Mouse (Mus musculus): ENCODE measurements at regions not wholly inside any gene's neighbourhood (a gene's known extent, or its start where the extent isn't known, plus 50 kb on each side); places are given as distances from the start of the nearest gene placed in this dataset.

GRCm38 (mm10) chr3:35496027-35496824 is 257.7 kb upstream of the Atp11b start:
- DNase-seq (ENCODE audit: inconsistent ontology term) = no peak

GRCm38 (mm10) chr3:35510314-35510713 is 243.6 kb upstream of the Atp11b start:
- DNase-seq (ENCODE audit: inconsistent ontology term) = no peak

GRCm38 (mm10) chr3:35516517-35516916 is 237.4 kb upstream of the Atp11b start:
- DNase-seq (ENCODE audit: inconsistent ontology term) = no peak

- DNase-seq (ENCODE audit: inconsistent ontology term) = peak; percentile 77
Measured at GRCm38 (mm10) chr3:35520131-35520530, 233.8 kb upstream of the Atp11b start.

- no peak for DNase-seq (ENCODE audit: inconsistent ontology term)
Measured at GRCm38 (mm10) chr3:35547696-35548095, 206.2 kb upstream of the Atp11b start.

- peak; percentile 56 for DNase-seq (ENCODE audit: inconsistent ontology term)
Measured at GRCm38 (mm10) chr3:35551791-35552190, 202.1 kb upstream of the Atp11b start.

GRCm38 (mm10) chr3:35560425-35560824 is 193.5 kb upstream of the Atp11b start:
- DNase-seq (ENCODE audit: inconsistent ontology term) = no peak

- DNase-seq (ENCODE audit: inconsistent ontology term) = peak; percentile 44
Measured at GRCm38 (mm10) chr3:35574402-35574801, 179.5 kb upstream of the Atp11b start.

All from Muller cell, postnatal 12 days (primary cell).